Mouse (Mus musculus) adrenal gland, postnatal 36 days (tissue): ENCODE measurements around the gene Znhit6. TPM values are rescaled to one million over a fixed set of nuclear protein-coding genes. Genes with fewer than 3 reads are reported as not detected.

Experiments used
- DNase-seq, 2 experiments: peaks; one replicate each; pipeline ENCODE4 v3.0.0; 2021; ENCODE audit warnings: mixed read lengths in 1 of 2
- total RNA-seq, 2 experiments: library from RNA; stranded (reverse); gene quantifications; 2 replicates each; pipeline ENCODE4 v1.2.3; 2021

Znhit6 gene
- total RNA-seq, 2 experiments from 2014 or later = 17.4 to 17.7 TPM

DNA sequence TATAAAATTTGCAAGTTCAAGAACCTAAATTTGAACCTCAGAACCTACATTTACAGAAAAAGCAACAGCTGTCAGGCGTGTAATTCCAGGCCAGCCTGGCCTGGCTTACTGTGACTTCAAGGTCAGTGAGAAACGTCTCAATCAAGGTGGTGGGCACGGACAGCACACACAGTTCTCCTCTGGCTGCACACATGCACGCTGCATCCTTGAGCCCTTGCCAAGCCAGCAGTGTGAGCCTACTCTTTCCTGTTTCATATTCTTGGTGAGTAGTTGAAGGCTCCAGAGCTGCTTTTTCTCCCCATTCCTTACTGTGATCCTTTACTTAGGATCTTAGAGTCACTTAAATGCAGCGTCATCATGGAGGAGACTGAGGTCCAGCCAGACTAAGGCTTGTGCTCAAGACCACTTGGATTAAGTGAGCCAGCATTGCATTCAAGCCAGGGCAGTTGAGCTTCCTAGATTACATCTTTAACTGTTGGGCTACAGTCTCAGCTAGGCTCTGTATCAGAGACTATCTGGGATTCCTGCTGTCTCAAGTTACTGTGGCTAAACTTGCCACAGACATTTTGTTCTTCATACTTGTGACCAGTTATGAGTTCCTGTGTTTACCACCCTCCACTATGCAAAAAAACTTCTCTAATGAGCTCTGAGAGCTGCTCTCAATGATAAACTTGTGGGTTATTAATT lies 29.6 kb downstream of the Znhit6 start:
- peak; percentile 29 to 78 for DNase-seq

- no peak for DNase-seq
Measured at GRCm38 (mm10) chr3:145608320-145608719, 32.3 kb downstream of the Znhit6 start.

- DNase-seq = peak in 1 of 2 experiments; percentile 20
Measured at GRCm38 (mm10) chr3:145612662-145613061, 36.7 kb downstream of the Znhit6 start.

- DNase-seq = no peak
Measured at GRCm38 (mm10) chr3:145613234-145613633, 37.2 kb downstream of the Znhit6 start.

- DNase-seq = peak; percentile 26 to 55
Measured at GRCm38 (mm10) chr3:145614362-145615115, 38.5 kb downstream of the Znhit6 start.

DNA sequence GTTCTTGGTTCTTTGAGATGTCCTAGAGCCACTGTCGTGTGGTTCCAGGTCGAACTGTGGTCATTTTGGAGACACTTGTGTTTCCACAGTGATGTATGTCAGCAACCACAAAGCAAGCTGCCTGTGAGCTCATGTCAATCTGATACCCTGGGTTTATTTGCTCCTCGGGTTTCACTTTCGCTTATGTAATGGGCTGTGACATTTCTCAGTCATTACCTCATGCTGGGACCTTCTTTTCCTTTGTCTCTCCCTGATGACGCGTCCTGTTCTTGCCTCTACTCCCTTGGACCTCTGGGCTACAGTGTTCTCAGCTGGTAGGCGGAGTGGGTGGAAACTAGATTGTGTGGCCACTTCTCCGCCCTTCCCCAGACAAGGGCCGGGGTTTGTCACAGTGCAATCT lies 42.3 kb downstream of the Znhit6 start:
- no peak for DNase-seq

GRCm38 (mm10) chr3:145619621-145620365 lies 43.8 kb downstream of the Znhit6 start:
- no peak for DNase-seq

- DNase-seq = no peak
Measured at GRCm38 (mm10) chr3:145621209-145621608, 45.2 kb downstream of the Znhit6 start.

GRCm38 (mm10) chr3:145623047-145623446 lies 47.0 kb downstream of the Znhit6 start:
- no peak for DNase-seq

GRCm38 (mm10) chr3:145624786-145625185 lies 48.8 kb downstream of the Znhit6 start:
- DNase-seq = peak; percentile 46 to 57

DNA sequence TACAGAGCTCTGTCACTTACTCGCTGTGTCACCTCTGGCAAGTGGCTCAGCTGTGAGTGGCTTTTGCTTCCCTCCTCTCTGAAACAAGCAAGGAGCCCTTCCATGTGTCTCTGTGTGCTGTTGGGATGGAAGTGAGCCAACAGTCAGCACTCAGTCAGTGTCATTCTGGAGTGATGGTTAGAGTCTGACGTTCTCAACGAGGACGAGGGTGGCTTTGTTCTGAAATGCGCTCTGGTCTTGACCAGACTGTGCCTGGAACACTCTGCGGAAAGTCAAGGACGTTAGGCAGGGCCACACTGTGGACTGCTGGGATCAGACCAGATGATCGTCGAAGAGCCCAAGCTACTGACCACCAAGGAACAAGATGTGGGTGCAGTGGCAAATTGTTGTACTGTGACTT lies 49.5 kb downstream of the Znhit6 start:
- peak in 1 of 2 experiments; percentile 27 for DNase-seq

DNA sequence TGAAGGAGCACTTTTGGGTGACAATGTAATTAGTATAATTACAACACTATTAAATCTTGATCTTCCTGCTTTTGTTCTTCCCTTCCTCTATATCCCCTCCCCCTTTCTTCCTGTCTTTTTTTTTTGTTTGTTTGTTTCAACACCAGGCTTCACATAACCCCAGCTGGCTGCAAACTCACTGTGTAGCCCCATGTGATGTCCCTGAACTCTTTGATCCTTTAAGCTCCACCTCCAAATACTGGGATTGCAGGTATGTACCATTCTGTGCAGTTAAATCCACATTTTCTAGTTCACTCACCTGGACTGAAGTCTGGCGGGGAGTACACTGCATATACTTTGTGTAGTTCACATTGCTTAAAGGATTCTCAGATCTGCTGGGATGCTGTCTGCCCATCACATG lies 50.1 kb downstream of the Znhit6 start:
- DNase-seq = no peak

GRCm38 (mm10) chr3:145627830-145628229 lies 51.8 kb downstream of the Znhit6 start:
- peak; percentile 24 to 39 for DNase-seq

DNA sequence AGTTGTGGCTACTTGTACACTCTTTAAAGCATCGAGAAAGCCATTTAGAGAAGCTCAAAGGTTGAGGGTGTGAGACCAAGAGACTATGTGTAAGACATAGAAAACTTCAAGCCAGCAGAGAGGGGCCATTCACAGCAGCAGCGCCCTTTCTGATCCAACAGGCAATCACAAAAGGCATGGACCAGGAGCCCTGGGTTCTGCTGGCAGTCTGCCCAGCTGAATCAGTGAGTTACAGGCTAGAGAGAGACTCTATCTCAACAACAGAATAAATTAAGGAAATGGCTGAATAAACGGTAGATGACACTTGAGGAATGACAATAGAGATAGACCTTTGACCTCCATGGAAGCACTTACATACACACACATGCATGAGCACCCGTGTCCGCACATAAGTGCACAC lies 52.6 kb downstream of the Znhit6 start:
- no peak for DNase-seq

DNA sequence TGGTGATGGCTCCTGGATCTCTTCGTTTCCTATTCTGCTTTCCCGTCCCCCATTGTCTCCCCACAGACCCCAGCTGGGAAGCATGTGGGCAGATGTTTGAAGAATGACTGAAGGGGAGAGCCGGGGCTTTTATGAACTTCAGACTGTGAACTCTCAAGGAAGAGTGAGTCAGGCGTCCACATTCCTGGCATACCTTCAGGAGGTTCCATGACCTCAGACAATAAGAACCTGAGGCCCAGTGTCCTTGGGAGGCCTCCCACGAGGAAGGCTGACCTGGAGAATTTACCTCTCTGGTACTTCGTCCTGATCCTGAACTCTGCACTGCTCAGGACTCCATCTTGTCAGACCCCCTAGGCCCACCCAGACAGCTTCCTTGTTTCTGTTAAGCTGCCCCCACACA lies 56.9 kb downstream of the Znhit6 start:
- DNase-seq = no peak

- no peak for DNase-seq
Measured at GRCm38 (mm10) chr3:145634002-145634710, 58.2 kb downstream of the Znhit6 start.

DNA sequence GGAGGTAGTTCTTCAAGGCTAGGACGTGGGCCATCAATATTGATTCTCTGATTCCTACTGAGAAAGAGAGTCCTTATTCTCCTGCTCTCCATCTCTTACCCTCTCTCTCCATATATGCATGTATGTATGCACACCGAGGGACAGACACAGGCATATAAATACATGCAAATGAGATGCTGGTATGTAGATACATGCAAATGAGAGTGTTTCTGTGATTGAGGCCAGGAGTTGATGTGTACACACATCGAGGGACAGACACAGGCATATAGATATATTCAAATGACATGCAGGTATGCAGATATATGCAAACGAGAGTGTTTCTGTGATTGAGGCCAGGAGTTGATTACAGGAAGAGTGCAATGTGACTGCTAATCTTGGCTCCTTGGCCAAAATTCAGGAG lies 64.2 kb downstream of the Znhit6 start:
- no peak for DNase-seq

DNA sequence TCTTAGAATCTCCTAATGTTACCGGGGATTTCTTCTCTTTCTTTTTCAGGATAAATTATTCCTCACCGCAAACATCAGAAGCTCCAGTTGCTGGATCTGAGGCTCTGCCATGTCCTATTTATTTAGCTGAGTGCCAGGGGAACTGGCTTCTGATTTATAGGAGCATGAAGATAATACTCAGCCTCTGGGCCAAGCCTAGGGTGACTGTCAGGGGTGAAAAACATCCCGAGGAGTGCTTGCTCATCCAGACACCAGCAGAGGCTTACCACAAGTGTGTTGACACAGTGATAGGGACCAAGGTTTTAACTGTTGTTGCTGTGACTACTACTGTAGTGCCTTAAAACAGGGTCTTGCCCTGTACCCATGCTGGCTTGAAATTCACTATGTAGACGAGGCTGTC lies 64.6 kb downstream of the Znhit6 start:
- peak in 1 of 2 experiments; percentile 27 for DNase-seq

DNA sequence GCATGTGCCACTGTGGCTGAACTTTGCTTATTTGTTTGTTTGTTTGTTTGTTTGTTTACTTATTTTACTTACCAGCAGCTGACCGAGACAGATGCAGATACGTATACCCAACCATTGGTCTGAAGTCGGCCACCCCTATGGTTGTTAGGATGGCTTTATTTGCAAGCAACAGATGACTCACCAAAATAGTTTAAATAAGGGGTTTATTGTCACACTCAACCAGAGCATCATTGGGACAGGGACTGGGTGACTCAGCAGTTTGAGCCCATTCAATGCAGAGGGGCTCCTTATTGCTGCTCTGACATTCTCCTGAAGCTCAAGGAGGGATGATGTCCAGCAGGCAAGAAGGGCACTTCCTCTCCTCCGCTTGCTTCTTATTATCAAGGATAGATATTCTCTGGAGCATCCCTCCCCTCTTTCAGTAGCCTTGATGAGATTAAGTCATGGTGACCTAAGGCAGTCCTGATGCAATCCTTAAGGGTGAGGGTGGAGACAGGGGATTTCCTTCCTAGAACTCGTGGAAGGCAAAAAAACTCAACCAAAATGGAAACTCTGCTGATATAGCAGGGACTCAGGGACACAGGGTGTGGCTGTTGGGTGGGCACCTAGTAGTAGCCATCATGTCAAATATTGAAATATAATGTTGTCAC lies 65.2 kb downstream of the Znhit6 start:
- DNase-seq = no peak

- no peak for DNase-seq
Measured at GRCm38 (mm10) chr3:145641878-145642277, 65.9 kb downstream of the Znhit6 start.

DNA sequence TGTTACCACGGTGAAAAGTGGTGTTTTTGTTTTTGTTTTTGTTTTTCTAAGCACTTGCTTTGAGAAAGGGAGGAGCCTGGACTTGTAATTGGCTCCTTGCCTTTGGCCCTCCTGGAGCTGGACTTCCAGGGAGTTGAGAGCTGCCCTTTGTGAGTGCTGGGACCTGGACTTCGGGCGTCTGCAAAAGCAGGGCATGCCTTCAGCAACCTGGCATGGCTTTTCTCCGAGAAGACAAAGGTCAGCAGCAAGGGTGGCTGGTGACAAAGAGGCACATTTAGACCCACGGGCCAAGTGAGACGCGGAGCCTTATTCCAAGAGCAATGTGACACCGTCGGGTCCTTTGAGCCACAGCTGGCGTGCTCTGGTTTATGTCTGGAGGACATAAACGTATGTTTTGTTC lies 66.9 kb downstream of the Znhit6 start:
- no peak for DNase-seq

- no peak for DNase-seq
Measured at GRCm38 (mm10) chr3:145645463-145645862, 69.5 kb downstream of the Znhit6 start.
